Mouse (Mus musculus): ENCODE results near the gene Unc80.
"Not testable (repeated sequence)": the region's sequence is repeated elsewhere in the genome, so short reads cannot be mapped to it uniquely, and the experiment has no call there.

The Unc80 gene

DNA sequence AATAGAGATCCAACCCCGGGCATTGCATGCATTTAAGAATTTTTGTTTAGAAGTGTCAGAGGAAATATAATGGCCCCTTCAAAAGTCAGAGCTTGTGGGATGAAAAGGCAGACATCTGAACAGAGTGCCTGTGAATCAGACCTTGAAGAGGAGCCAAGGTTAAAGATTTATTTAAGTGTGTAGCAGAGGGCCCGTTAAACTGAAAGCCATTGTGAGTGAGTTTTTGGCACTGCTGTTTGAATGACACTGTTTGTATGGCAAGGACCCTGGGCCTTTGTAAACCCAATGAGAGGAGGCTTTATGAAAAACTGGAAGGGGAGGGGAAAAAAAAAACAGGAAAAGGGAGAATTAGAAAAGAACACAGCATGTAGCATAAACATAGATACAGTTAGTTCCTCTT is 170.0 kb downstream of the Unc80 start:
- DNase-seq: no peak

DNA sequence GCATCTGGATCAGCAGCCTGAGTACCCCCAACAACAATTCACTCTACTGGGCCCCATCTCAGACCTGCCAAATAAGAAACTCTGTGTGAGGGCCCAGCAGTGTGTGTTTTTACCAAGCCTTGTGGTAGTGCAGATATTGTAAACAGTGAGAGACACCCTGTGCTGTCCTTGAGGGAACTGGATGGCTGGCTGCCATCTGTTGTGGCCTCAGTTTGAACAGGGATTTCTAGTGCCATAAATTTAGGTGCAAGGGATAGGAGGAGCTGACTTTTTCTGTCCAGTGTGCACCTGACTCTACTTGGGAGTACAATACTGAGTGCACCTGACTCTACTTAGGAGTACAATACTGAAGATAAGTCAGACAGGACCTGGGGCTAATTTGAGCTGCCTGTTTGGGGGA is 178.7 kb downstream of the Unc80 start:
- no peak for DNase-seq

DNA sequence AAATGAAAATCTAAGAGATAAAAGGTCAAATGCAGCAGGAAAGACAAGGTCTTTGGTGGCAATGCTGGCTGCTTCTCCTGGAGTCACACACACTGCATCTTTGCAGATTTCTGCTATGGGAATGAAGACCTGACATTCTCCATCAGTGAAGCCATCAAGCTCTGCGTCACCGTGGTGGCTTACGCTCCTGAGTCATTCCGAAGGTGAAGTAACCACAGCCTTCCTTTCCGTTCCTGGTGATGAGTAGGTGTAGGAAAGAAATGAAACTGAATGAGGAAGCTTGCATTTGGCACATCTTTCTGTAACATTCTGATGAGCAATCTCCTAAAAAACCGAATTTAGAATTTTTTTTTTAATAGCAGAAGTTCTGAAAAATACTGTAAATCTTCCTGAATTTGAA is 181.4 kb downstream of the Unc80 start:
- no peak for DNase-seq

DNA sequence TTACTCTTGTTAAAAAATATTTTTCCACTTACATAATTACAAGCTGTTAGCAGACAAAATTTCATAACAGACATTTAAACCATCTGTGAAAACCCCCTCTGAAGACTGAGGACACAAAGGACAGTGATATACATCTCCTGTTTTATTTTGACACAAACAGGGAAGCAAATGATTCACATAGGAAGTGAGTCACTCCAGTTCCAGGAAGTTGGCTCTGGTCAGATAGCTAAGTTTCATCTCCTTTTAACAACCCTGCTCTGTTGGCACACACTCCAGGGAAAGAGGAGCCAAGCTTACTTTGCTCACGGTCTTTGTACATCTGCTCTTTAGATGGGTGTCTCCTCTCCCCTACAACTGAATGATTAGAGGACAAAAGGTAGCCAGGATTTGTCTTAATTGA is 181.8 kb downstream of the Unc80 start:
- no peak for DNase-seq

DNA sequence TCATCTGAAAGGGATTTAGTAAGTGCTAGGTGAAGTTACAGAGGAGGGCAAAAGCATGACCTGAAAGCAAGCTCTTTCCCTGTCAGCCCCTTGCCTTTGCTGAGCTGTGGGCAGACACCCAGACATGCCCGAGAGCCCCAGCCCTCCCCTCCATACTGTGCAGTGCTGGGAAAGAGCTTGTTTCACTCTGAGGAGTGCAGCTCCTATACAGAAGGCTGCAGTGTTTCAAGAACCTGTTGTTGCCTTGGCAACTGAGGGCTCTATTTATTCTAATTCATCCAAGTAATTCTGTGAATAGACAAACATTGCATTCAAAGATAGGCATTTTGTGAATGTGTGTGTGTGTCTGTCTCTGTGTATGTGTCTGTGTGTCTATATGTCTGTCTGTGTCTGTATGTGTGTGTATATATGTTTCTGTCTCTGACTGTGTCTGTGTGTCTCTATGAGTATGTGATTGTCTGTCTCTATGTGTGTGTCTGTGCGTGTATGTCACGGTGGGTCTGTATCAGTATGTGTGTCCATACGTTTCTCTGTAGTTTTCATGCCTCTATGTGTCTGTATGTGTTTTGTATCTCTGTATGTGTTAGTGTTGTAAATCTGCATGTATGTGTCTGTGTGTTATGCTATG is 187.1 kb downstream of the Unc80 start:
- no peak for DNase-seq

DNA sequence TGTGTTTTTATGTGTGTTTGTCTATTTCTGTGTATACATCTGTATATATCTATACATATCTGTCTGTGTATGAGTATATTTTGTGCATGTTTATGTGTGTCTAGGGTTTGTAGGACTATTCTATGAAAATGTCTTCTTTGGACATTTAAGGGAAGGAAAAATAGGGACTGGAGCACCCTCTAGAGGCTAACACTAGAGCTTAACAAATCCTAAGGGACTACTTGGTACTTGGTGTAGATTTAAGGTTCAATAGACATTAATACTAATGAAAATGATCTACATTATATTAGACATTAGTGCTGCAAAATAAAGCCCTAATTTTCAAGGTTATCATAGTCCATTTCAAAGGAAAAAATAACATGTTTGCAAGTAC is 187.6 kb downstream of the Unc80 start:
- no peak for DNase-seq

DNA sequence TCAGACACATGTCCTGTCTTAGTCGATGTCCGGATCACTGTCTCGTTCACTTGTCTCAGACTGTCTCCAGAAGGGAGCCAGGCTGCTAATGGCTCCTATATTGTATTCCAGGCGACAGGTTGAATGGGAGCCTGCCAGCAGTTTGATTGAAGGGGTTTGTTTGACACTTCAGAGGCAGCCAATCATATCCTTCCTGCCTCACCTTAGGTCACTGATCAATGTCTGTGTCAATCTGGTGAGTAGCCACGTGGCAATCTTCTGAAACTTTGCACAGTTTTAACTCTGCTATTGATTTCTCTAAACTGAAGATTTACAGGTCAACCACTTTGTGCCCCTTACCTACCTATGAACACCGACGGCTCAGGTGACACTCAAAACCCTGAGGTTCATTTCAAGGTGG is 203.3 kb downstream of the Unc80 start:
- no peak for DNase-seq

DNA sequence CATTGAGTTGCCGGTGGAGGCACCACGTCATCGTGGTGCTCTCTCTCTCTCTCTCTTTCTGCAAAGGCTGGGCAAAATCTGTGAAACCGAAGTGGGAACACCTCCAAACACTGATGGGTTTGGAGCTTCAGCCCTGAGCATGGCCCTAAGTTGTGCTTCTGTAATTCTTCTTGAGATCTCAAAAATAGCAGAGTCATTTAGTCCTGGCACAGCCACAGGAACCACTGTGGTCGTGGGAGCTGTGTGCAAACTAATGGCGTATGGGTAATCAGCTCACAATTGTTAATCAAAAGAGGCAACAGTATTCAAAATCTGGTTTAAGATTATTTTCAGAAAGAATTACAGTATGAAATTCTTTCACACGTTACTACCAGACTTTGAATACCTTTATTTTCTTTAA is 204.6 kb downstream of the Unc80 start:
- DNase-seq: no peak

DNA sequence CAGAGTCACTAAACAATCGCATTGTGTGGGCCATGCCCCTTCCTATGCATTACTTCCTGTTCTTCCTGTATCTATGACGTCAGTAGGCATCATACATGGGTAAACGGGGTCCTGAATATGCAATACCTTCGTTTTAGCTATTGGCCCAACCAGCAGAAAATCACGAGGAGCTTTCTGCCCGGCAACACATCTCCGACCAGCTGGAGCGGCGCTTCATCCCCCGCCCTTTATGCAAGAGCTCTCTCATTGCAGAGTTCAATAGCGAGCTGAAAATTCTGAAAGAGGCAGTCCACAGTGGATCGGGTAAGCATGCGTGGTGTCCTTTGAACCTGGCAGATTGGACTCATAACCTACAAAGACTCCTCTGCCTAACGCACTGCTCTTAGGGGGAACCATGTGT is 209.8 kb downstream of the Unc80 start:
- DNase-seq: no peak

DNA sequence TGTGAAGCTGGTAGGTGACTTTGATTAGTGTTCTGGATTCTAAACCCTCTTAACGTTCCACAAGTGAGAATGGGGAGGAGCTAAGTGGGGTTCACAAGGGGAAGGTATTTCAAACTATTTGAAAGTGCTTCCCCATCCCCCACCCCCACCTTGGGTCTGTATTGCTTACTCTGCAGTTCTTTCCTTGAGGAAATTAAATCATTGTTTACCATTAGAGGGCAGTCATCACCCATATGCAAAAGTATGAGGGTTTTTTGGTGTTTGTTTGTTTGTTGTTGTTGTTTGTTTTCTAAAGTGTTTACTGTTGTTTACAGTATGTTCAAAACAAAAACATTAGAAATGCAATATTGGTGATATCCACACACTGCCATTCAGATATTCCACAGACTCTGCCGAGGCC is 210.5 kb downstream of the Unc80 start:
- no peak for DNase-seq

DNA sequence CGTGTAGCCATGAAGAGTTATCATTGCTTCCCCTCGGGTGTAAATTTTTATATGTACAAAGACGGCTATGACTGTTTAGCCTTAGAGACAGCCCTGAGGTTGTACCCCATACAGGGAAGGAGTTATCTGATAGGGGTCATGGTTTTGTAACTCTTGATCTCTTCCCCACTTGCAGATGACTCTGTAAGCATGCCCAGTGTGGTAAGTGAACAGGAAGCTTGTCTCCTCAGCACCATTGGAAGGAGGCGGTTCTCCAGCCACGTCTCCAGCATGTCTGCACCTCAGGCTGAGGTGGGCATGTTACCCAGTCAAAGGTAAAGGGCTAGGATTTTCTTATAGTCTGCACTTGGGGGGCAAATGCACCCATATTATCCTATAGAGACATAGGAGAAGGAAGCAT is 214.8 kb downstream of the Unc80 start:
- no peak for DNase-seq

DNA sequence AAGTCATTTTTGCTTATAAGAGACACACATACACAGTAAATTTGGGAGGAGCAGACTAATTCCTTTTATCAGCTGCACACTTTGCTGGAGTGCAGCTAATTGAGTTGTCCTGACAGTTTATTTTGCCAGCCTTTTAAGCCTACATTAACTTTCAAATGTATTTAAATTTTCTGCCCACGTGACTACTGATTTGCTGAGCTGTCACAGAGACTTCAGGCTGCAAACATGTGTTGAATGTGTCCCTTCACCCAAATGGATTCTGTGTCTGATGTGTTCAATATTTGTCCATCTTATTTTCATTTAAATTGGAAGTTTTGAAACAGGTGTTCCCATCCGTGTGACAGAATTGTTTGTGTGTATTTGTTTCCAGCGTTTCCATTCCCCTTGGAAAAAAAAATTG is 223.6 kb downstream of the Unc80 start:
- no peak for DNase-seq

DNA sequence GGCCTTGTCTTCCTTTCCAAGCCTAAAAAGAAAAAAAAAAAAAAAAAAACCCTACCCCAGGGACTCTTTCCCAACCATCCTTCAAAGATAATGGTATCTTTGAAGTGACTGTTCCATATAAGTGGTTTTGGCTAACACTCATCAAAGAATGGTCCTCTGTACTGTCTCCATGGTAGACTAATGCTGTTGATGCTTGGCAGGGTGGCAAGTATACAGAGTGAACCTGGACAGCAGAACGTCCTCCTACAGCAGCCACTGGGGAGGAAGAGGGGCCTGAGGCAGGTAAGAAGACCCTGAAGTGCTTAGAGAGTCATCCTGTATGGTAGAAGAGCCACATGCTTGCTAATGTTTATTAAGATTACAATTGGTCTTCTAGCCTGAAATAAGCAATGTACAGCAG is 224.1 kb downstream of the Unc80 start:
- DNase-seq: no peak

DNA sequence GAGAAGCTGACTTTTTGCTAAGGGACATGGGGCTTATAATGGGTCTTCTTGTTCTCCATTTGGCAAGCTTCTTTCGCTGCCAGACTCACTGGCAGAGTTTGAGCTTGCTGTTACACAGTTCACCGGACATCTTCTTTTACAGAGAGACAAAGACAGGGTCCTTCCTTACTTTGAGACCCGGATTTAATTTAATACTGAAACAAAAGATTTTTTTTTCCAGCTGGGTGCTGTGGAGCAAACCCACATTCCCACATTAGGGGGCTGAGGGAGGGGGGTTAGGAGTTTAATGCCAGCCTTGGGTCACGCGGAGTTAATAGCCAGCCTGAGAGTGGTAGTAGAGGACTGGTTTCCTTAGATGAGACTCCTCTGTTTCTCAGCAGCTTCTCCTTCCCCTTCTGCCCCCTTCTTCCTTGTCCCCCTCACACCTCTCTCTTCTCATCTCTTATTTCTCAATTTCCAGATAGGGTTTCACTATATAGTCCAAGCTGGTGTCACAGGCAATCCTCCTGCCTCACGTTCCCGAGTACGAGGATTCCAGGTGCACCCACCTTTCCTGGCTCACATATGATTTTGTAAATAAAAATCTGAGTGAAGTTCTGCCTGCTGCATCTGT is 224.7 kb downstream of the Unc80 start:
- no peak for DNase-seq

DNA sequence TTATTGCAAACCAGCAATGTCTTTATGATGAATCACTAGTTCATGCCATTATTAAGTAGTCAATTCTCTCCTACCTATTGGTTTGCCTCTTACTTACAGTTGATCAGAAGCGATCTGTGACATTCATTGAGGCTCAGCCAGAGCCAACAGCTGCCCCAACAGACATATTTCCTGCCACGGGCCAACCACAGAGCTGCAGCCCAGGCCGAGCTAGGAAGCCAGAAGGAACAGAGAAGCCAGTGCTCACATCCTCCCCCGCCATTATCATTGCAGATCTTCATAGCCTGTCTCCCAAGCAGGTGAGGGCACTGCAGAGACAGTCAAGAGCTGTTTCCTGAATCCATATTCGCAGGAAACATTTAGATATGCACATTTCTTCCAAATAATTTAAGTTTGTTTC is 226.1 kb downstream of the Unc80 start:
- no peak for DNase-seq

DNA sequence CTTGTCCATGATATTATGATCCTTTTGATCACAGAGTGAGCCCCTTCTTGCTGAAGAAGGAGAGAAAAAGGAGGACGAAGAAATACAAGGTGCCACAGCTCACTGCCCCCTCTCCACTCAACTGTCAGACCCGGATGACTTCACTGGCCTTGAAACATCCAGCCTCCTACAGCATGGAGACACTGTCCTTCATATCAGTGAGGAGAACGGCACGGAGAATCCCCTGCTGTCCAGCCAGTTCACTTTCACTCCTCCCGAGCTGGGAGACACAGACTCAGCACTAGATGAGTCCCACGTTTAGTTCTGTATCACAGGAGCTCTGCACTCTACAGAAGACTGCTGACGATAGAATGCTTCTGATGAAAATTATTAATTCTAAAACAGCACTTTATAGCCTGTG is 227.1 kb downstream of the Unc80 start:
- DNase-seq: no peak

DNA sequence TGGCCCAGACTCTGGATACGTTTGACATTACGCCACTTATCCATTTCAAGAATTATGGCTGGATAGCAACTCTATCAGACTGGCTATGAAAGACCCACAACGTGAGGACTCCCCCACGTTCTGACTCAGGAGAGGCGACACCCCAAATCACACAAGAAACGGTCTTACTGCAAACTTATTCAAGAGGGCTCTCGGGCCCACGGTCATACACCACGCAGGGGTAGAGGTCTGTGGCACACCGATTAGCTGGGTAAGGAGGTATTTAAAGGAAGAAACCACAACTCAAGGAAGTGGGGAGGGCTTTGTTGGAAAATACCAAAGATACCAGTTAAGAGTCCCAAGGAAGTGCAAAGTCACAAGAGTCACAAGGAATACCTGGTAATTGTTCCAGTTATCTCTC is 231.5 kb downstream of the Unc80 start:
- not testable (repeated sequence) for DNase-seq

DNA sequence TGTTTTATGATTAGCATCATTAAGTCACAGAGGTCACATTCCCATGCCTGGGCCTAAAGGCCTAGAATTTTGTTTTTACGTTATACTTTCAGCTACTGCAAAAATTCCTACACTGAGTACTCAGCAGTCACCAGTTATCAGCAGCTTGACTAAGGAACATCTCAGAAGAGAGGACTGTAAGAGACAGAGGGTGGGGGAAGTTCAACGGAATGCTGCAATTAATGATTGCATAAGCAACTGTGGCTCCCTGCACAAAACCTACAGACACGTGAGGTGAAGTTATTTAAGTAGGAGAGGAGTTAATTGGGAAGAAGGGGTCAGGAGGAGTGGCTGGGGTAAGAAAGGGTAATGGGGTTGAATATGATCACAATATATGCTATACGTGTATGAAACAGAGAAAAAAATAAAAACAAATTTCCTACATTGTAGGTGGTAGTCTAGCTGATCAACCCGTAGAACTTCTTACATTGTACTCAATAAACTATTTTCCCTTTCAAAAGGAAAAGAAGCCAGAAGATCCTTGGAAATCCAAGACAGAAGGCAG is 232.1 kb downstream of the Unc80 start:
- no peak for DNase-seq

DNA sequence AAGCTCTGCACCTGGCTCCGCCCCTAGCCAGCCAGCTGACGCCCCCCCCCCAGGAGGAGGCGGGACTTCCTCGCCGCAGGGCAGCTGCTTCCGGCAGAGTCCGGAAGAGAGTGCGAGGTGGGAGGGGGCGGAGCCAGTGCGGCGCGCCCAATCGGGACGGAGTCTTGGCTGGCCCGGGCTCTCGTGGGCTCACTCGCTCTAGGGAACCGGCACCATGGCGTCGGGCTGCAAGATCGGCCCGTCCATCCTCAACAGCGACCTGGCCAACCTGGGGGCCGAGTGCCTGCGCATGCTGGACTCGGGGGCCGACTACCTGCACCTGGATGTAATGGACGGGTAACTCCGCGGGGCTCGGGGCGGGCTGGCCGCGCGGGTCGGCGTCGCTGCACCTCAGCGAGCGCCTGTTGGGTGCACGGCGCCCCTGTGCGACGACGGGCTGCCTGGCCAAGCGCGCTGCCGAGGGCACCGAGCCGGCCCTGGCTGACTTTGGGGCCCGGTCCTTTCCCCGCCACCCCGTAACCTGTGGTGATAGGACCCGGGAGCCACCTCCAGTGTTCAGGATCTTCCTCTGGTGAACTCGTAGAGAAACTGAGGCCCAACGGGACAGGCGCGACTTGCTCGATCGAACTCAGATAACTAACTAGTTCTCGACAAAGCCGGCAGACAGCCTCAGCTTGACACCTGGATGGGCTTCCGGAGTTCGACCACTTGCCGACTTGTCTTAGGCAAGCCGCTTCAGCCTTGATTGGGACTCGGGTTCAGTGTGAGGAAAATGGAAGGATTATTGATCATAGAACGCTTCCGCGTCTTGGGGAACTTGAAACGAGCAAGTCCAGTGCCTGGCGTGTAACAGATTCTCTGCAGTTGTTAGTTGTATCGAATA is 232.8 kb downstream of the Unc80 start, which contains the start of gene Rpe:
TSS of gene Rpe (plus strand) at position 139 of the 883 bp plus-strand sequence.
- DNase-seq: peak; percentile 96

DNA sequence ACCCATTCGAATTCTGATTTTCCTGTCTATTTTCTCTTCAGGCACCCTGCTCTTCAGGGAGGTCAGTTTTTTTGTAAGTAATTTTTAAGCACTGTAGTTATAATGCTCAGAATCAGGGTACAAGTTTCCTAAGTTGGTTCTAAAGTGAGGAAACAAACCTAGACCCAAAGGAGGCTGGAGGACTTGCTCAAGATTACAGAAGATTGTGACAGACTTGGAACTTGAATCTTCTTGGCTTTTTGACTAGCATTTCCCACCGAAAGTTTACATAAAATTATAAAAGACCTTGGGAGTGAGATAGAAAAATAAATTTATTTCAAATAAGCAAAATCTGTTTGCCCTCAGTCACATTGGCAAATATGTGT is 233.4 kb downstream of the Unc80 start:
- DNase-seq: no peak

DNA sequence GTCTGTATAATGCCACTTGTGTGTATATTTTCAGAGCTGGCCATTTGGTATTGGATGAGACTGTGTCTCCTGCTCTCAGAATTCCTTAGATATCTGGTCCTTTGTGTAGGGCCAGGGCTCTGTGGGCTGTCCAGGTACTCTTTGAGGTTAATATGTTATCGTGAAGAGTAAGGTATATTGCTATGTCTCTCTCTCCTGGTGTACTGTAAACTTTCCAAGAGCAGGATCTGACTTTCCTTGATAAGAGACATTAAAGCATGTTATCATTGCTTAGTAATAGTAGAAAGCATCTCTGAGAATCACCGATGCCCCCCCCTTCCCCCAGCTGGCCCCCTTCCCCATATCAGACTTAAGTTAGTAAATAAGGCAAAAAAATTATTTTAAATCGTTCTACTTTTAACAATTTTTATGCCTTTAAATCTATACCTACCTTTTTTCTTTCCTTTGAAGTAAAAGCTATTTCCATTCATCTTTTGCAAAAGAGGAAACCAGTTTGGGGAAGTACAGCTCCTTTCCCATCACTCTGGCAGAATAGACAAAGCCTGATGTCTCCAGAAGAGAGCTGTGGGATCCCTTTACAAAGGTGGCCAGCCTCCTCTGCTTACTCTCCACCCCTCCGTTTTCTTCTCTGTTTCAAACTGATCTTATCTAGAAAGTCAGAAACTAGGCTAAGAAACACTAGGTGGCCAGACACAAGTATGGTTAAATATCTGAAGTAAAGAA is 234.6 kb downstream of the Unc80 start:
- DNase-seq: no peak

DNA sequence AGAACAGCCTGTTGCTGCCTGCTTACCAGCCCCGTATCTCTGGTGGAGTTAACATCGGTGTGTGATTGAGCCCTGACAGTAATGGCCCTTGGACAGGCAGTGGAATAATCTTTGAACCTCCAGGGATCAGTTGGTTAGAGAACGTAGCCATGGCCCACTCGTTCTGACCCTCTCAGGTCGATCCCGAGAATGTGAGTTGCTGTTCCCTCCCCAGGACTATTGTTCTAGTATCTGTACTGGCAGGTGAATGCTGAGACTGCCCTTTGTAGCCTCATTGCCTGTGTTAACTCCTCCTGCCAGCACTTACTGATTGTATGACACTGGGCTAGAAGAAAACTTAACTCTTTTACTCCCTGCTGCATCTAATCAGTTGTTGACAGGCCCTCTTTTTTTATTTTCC is 236.4 kb downstream of the Unc80 start:
- no peak for DNase-seq

DNA sequence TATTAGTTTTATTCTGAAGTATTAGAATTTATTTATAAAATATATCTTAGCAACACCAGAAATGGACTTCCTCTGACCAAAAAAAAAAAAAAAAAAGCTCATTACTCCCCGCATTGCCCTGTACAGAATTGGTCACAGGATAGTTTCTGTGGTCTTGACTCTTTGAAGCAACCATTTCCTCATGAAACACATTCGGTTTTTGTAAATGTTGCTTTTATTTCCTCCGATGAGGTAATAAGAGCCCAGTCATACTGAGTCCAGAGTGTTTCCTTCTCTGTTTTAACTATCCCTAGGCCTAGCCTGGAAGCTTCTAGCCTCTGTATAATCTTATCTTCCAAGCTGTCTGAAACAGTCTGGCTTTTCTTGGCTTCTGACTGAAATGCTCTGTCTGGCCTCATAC is 244.7 kb downstream of the Unc80 start:
- DNase-seq: no peak
